Mouse (Mus musculus): ENCODE data around the gene Cdc42se1. TPM values are rescaled to one million over a fixed set of nuclear protein-coding genes. Genes with fewer than 3 reads are reported as not detected.

Gene Cdc42se1
- polyA plus RNA-seq, 1 experiment from 2014 or later, result 59.4 TPM

- TF ChIP-seq CTCF (IDR thresholded peaks at IDR 0.05; ENCODE audit: low read depth), result no peak
- WGBS, result 24% methylated on average over 8 of the region's 8 CpGs
- Histone ChIP-seq H3K4me2 (replicated peaks; ENCODE audit: low read depth) (peak overlapping the region; percentile 93), H3K36me3 (ENCODE audit: control insufficient read depth, insufficient read depth) (peaks cover 40% of the 10 kb centered on the region), H3K27me3 (replicated peaks; ENCODE audit: control insufficient read depth, insufficient read depth, low read length) (no peaks in the 10 kb centered on the region), H3K4me1 (replicated peaks; ENCODE audit: control insufficient read depth, insufficient read depth, low read length) (peaks cover 9% of the 10 kb centered on the region), H3K9me3 (ENCODE audit: control insufficient read depth) (no peaks in the 10 kb centered on the region), H3K4me3 (ENCODE audit: low read depth, low read length) (peak overlapping the region; percentile 78), H3K9ac (ENCODE audit: low read depth, low read length) (peak overlapping the region; percentile 89), H3K27ac (ENCODE audit: low read depth, low read length) (peak overlapping the region; percentile 94)
- ATAC-seq, result peak; percentile 25; the same call in 1 of the 2 replicates
Observed at GRCm38 (mm10) chr3:95230495-95231297, 2.2 kb downstream of the Cdc42se1 start.

GRCm38 (mm10) chr3:95231298-95232221 is 3.0 kb downstream of the Cdc42se1 start, which contains the start of gene Mllt11:
TSS of gene Mllt11 (minus strand) at chr3:95232171.
- Histone ChIP-seq H3K36me3 (ENCODE audit: control insufficient read depth, insufficient read depth) (peaks cover 48% of the 10 kb centered on the region), H3K9ac (ENCODE audit: low read depth, low read length) (peak within 1 kb of the TSS; percentile 89)
- WGBS, result 78% methylated on average over 13 of the region's 13 CpGs

GRCm38 (mm10) chr3:95232771-95233170 is 4.2 kb downstream of the Cdc42se1 start:
- Histone ChIP-seq H3K27ac (ENCODE audit: low read depth, low read length) (peak overlapping the region; percentile 50; the same call in 1 of the 2 replicates), H3K4me3 (ENCODE audit: low read depth, low read length) (no peak overlapping the region), H3K9ac (ENCODE audit: low read depth, low read length) (no peak overlapping the region), H3K4me1 (replicated peaks; ENCODE audit: control insufficient read depth, insufficient read depth, low read length) (peaks cover 9% of the 10 kb centered on the region), H3K27me3 (replicated peaks; ENCODE audit: control insufficient read depth, insufficient read depth, low read length) (no peaks in the 10 kb centered on the region), H3K9me3 (ENCODE audit: control insufficient read depth) (no peaks in the 10 kb centered on the region), H3K36me3 (ENCODE audit: control insufficient read depth, insufficient read depth) (peaks cover 58% of the 10 kb centered on the region), H3K4me2 (replicated peaks; ENCODE audit: low read depth) (no peak overlapping the region)
- TF ChIP-seq CTCF (IDR thresholded peaks at IDR 0.05; ENCODE audit: low read depth), result no peak
- WGBS, result 54% methylated on average over 7 of the region's 7 CpGs
- no peak for ATAC-seq

More at GRCm38 (mm10) chr3:95231298-95232221, 3.0 kb downstream of the Cdc42se1 start, which contains the start of gene Mllt11:
- Histone ChIP-seq H3K4me1 (replicated peaks; ENCODE audit: control insufficient read depth, insufficient read depth, low read length) (peaks cover 9% of the 10 kb centered on the region), H3K4me3 (ENCODE audit: low read depth, low read length) (0 out of 2 replicates have a peak within 1 kb of the TSS, but pooled peaks have one; percentile 78), H3K27me3 (replicated peaks; ENCODE audit: control insufficient read depth, insufficient read depth, low read length) (no peaks in the 10 kb centered on the region), H3K9me3 (ENCODE audit: control insufficient read depth) (no peaks in the 10 kb centered on the region), H3K4me2 (replicated peaks; ENCODE audit: low read depth) (peak within 1 kb of the TSS; percentile 93), H3K27ac (ENCODE audit: low read depth, low read length) (peak within 1 kb of the TSS; percentile 94)
- ATAC-seq, result no peak
- TF ChIP-seq CTCF (IDR thresholded peaks at IDR 0.05; ENCODE audit: low read depth), result no peak

GRCm38 (mm10) chr3:95233303-95233980 is 4.9 kb downstream of the Cdc42se1 start:
- no peak for TF ChIP-seq CTCF (IDR thresholded peaks at IDR 0.05; ENCODE audit: low read depth)
- H3K4me3 ChIP-seq (ENCODE audit: low read depth, low read length), result no peak overlapping the region
- no peaks in the 10 kb centered on the region for H3K27me3 ChIP-seq (replicated peaks; ENCODE audit: control insufficient read depth, insufficient read depth, low read length)
- no peaks in the 10 kb centered on the region for H3K9me3 ChIP-seq (ENCODE audit: control insufficient read depth)
- H3K4me2 ChIP-seq (replicated peaks; ENCODE audit: low read depth), result no peak overlapping the region
- no peak for ATAC-seq
- 86% methylated on average over 16 of the region's 16 CpGs for WGBS
- no peak overlapping the region for H3K9ac ChIP-seq (ENCODE audit: low read depth, low read length)
- H3K4me1 ChIP-seq (replicated peaks; ENCODE audit: control insufficient read depth, insufficient read depth, low read length), result peaks cover 9% of the 10 kb centered on the region
- peak overlapping the region; percentile 50 for H3K27ac ChIP-seq (ENCODE audit: low read depth, low read length)
- H3K36me3 ChIP-seq (ENCODE audit: control insufficient read depth, insufficient read depth), result peaks cover 58% of the 10 kb centered on the region

- Histone ChIP-seq H3K27me3 (replicated peaks; ENCODE audit: control insufficient read depth, insufficient read depth, low read length) (no peaks in the 10 kb centered on the region), H3K36me3 (ENCODE audit: control insufficient read depth, insufficient read depth) (peaks cover 58% of the 10 kb centered on the region), H3K27ac (ENCODE audit: low read depth, low read length) (peak overlapping the region; percentile 28; the same call in 1 of the 2 replicates), H3K9ac (ENCODE audit: low read depth, low read length) (no peak overlapping the region), H3K4me2 (replicated peaks; ENCODE audit: low read depth) (no peak overlapping the region), H3K4me1 (replicated peaks; ENCODE audit: control insufficient read depth, insufficient read depth, low read length) (peaks cover 8% of the 10 kb centered on the region), H3K9me3 (ENCODE audit: control insufficient read depth) (no peaks in the 10 kb centered on the region), H3K4me3 (ENCODE audit: low read depth, low read length) (no peak overlapping the region)
- 88% methylated on average over 23 of the region's 23 CpGs for WGBS
- ATAC-seq, result no peak
- TF ChIP-seq CTCF (IDR thresholded peaks at IDR 0.05; ENCODE audit: low read depth), result no peak
Observed at GRCm38 (mm10) chr3:95235386-95236301, 7.1 kb downstream of the Cdc42se1 start.

Data from intestine, postnatal 0 days (tissue).